Mouse (Mus musculus): ENCODE results near the gene Sh2d1a. TPM values are rescaled to one million over a fixed set of nuclear protein-coding genes. Genes with fewer than 3 reads are reported as not detected.

Gene Sh2d1a
- total RNA-seq (2021) = under 1 TPM; 0.41 to 0.47 TPM

- intact Hi-C loops (cut with DNase I) = no loop called here
- DNase-seq = no peak
Measured at GRCm38 (mm10) chrX:42502291-42503043, at the start of gene Sh2d1a. Gene Sh2d1a (plus strand): TSS chrX:42502453.

GRCm38 (mm10) chrX:42453001-42453400 lies 49.3 kb upstream of the Sh2d1a start:
- intact Hi-C loops (cut with DNase I) = no loop called here
- no peak for DNase-seq

- DNase-seq = no peak
- intact Hi-C loops (cut with DNase I) = no loop called here
Measured at GRCm38 (mm10) chrX:42454533-42454932, 47.7 kb upstream of the Sh2d1a start.

- no peak for DNase-seq
- intact Hi-C loops (cut with DNase I) = no loop called here
Measured at GRCm38 (mm10) chrX:42489446-42489845, 12.8 kb upstream of the Sh2d1a start, which contains the start of gene Tex13c2. Gene Tex13c2 (plus strand): TSS chrX:42489691.

GRCm38 (mm10) chrX:42490336-42490735 lies 11.9 kb upstream of the Sh2d1a start:
- intact Hi-C loops (cut with DNase I) = no loop called here
- no peak for DNase-seq

- DNase-seq = no peak
- intact Hi-C loops (cut with DNase I) = no loop called here
Measured at GRCm38 (mm10) chrX:42500538-42500937, 1.7 kb upstream of the Sh2d1a start.

- intact Hi-C loops (cut with DNase I) = loop anchor here (5.0 kb wide), 1 partner anchor 154 kb away; no protein-coding TSS in a partner anchor
- no peak for DNase-seq
Measured at GRCm38 (mm10) chrX:42511105-42511504, 8.9 kb downstream of the Sh2d1a start.

GRCm38 (mm10) chrX:42512567-42512966 lies 10.3 kb downstream of the Sh2d1a start:
- DNase-seq = no peak
- intact Hi-C loops (cut with DNase I) = loop anchor here (2.0 to 5.0 kb wide), 2 partner anchors 155 to 240 kb away; no protein-coding TSS in a partner anchor

GRCm38 (mm10) chrX:42522868-42523267 lies 20.6 kb downstream of the Sh2d1a start:
- DNase-seq = no peak
- intact Hi-C loops (cut with DNase I) = no loop called here

GRCm38 (mm10) chrX:42530703-42531102 lies 28.4 kb downstream of the Sh2d1a start:
- DNase-seq = no peak
- intact Hi-C loops (cut with DNase I) = loop anchor here (10.0 kb wide), 1 partner anchor 166 kb away; no protein-coding TSS in a partner anchor

GRCm38 (mm10) chrX:42540030-42540755 lies 37.9 kb downstream of the Sh2d1a start:
- intact Hi-C loops (cut with DNase I) = no loop called here
- peak; percentile 12 to 14 for DNase-seq

- DNase-seq = peak; percentile 74 to 82
- intact Hi-C loops (cut with DNase I) = no loop called here
Measured at GRCm38 (mm10) chrX:42540756-42541053, 38.5 kb downstream of the Sh2d1a start.

GRCm38 (mm10) chrX:42545076-42545475 lies 42.8 kb downstream of the Sh2d1a start:
- DNase-seq = no peak
- intact Hi-C loops (cut with DNase I) = no loop called here

GRCm38 (mm10) chrX:42548513-42548912 lies 46.3 kb downstream of the Sh2d1a start:
- no peak for DNase-seq
- intact Hi-C loops (cut with DNase I) = no loop called here

- DNase-seq = peak; percentile 39 to 61
Measured at GRCm38 (mm10) chrX:42557284-42557683, 55.0 kb downstream of the Sh2d1a start.

GRCm38 (mm10) chrX:42558683-42559082 lies 56.4 kb downstream of the Sh2d1a start:
- intact Hi-C loops (cut with DNase I) = no loop called here
- no peak for DNase-seq

More at GRCm38 (mm10) chrX:42557284-42557683, 55.0 kb downstream of the Sh2d1a start:
- intact Hi-C loops (cut with DNase I) = no loop called here

Other genes starting within 250 kb of the Sh2d1a start
- gene Tex13c2, start 12.8 kb upstream of the Sh2d1a start, total RNA-seq (2021) = not detected

All from heart, postnatal 10 days (tissue).